Mouse (Mus musculus): ENCODE data around the gene BC029722.

DNA sequence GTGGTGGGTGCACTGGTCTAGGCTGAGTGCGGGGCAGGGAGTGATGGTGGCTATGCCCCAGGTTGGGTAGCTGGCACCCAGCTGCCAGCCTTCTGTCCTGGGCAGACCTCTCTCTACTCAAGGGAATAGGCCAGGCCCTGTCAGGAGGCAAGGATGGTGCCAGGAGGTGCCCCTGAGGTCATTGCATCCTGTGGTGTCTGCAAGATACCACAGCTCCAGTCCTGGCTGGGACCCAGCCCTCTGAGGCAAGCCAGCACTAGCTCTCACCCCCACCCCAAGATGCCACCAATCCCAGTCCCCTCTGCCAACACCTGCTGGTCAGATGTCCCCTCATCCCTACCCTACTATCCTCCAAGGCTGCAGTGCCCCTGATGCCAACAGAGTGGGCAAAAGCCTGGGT, 3.0 kb downstream of the BC029722 start:
- TF ChIP-seq CTCF (IDR thresholded peaks at IDR 0.05; ENCODE audit: borderline replicate concordance, insufficient read depth, low read length) (no peak), POLR2A (IDR thresholded peaks at IDR 0.05; ENCODE audit: low read depth, low read length) (no peak; the same call in 1 of the 2 replicates)
